Mouse (Mus musculus): ENCODE data around the gene Slc39a10. TPM values are rescaled to one million over a fixed set of nuclear protein-coding genes. Genes with fewer than 3 reads are reported as not detected.

Gene Slc39a10
- polyA plus RNA-seq, 1 experiment from 2014 or later = 62.5 TPM

DNA sequence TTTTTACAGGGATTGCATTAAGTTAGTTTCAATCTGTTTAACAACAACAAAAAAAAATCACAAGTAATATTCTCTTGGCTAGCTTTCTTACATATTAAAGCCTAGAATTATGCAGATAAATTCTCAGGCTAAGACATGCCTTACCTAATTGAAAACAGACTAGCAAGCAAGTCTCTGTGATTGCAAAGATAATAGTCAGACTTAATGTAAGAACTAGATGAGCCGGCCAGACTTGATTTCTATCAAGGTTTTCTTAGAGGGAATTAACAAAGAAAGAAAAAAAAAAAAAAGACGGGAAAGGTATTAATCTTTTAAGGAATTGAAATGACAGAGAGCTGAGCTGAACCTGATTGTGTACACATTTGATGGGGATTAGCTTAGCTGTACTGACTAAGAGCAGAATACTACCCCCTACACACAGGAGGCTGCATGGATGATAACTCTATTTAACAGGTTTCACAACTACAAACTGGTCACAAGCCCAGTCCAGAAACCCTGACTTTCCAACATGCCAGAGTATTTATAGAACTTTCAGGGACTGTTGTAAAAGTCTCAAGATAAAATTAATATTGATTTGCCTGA, 9.5 kb upstream of the Slc39a10 start:
- no peak overlapping the region for H3K27ac ChIP-seq (replicated peaks)
- no peak overlapping the region for H3K4me2 ChIP-seq
- no peak overlapping the region for H3K9ac ChIP-seq
- H3K36me3 ChIP-seq = no peaks in the 10 kb centered on the region
- no peaks in the 10 kb centered on the region for H3K27me3 ChIP-seq
- H3K9me3 ChIP-seq = no peaks in the 10 kb centered on the region
- no peaks in the 10 kb centered on the region for H3K4me1 ChIP-seq (replicated peaks)
- no peak for ATAC-seq (ENCODE audit: low read depth)
- 87% methylated on average over 2 of the region's 2 CpGs for WGBS
- H3K4me3 ChIP-seq = no peak overlapping the region

DNA sequence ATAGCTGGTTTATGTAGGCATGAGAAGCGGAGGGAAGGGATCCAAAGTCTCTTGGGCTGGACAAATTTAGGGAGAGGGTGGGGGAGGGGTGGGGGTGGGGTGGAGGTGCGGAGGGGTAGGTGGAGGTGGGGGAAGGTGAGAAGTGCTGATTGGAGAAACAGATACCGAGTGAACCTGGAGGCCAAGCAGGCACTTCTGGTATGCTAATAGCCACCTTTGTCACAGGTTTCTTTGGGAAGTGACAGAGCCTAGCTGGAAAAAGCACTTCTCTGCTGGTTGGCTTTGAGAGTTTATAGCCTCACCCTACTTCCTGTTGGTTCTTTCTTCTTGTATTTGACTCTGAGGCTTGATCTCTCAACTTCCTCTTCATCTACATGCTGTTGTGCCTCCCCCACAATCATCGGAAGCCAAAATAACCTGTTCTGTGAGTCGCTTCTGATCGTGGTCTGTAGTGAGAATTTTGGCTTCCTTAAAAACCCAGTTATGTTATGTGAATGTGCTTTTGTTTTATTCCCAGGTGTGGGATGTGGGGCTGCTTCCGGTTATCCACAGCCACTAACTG, 1.7 kb upstream of the Slc39a10 start:
- Histone ChIP-seq H3K4me1 (replicated peaks) (no peaks in the 10 kb centered on the region), H3K27me3 (no peaks in the 10 kb centered on the region), H3K27ac (replicated peaks) (no peak overlapping the region), H3K36me3 (no peaks in the 10 kb centered on the region), H3K4me2 (no peak overlapping the region), H3K9me3 (no peaks in the 10 kb centered on the region), H3K4me3 (no peak overlapping the region), H3K9ac (no peak overlapping the region)
- no peak for ATAC-seq (ENCODE audit: low read depth)
- WGBS = 27% methylated on average over 7 of the region's 7 CpGs

DNA sequence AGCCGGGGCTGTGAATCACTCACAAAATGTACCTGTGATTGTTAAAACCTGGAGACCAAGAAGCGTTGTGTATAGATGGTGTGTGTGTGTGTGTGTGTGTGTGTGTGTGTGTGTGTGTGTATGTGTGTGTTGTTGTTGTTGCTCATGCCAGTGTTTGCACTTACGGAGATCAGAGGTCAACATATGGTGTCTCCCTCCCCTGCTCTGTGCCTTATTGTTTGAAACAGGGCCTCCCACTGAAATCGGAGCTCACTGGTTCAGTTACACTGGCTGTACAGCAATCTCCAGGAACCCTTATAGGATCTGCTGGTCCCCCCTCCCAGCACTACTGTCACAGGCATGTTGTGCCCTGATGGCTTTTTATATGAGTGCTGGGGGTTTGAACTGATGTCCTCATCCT, 3.9 kb downstream of the Slc39a10 start:
- H3K36me3 ChIP-seq = no peaks in the 10 kb centered on the region
- H3K4me3 ChIP-seq = no peak overlapping the region
- no peak overlapping the region for H3K9ac ChIP-seq
- no peaks in the 10 kb centered on the region for H3K27me3 ChIP-seq
- no peak overlapping the region for H3K27ac ChIP-seq (replicated peaks)
- no peak overlapping the region for H3K4me2 ChIP-seq
- no peak for ATAC-seq (ENCODE audit: low read depth)
- no peaks in the 10 kb centered on the region for H3K9me3 ChIP-seq
- 55% methylated on average over 4 of the region's 4 CpGs for WGBS
- peaks cover 7% of the 10 kb centered on the region; the same call in 1 of the 2 replicates for H3K4me1 ChIP-seq (replicated peaks)

DNA sequence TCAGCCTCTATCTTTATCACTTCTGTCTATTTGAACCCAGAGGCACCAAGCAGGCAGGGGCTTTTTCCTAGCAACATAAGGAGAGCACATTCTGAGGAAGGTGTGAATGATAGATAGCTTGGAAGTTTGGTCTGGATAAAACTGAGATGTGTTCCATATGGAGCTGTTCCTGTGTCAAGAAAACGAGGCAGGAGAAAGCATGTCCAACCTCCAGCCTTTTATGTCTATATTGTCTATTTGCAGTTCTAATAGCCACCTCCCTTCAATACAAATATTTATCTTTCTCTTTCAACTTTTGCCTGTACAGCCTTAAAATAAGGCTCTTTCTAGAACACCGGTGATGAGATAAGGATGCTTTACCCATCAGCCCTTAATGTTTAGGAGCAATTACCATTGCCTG, 4.3 kb downstream of the Slc39a10 start:
- Histone ChIP-seq H3K36me3 (no peaks in the 10 kb centered on the region), H3K27me3 (no peaks in the 10 kb centered on the region), H3K9me3 (no peaks in the 10 kb centered on the region), H3K9ac (no peak overlapping the region), H3K4me3 (no peak overlapping the region), H3K4me2 (no peak overlapping the region), H3K27ac (replicated peaks) (no peak overlapping the region), H3K4me1 (replicated peaks) (peaks cover 7% of the 10 kb centered on the region; the same call in 1 of the 2 replicates)
- no peak for ATAC-seq (ENCODE audit: low read depth)
- WGBS = 40% methylated on average over 2 of the region's 2 CpGs

DNA sequence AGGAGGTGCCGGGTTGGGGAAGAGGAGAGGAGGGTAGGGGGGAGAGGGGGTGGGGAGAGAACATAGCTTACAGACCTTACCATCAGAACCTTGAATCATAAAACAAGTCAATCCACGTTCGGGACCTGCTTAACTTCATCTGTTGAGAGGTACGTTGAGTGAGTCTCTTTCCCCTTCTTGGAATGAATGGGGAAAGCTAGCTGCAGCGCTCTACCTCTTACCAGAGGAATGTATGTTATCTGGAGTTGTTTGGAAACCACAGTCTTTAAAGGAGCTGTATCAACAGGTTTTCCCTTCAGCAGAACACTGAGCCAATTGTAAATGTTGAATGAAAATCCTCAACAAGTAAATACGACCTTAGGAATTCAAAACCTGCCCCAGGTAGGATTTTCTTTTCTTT, 4.7 kb downstream of the Slc39a10 start:
- no peaks in the 10 kb centered on the region for H3K9me3 ChIP-seq
- peaks cover 7% of the 10 kb centered on the region; the same call in 1 of the 2 replicates for H3K4me1 ChIP-seq (replicated peaks)
- H3K4me2 ChIP-seq = no peak overlapping the region
- no peak for ATAC-seq (ENCODE audit: low read depth)
- no peak overlapping the region for H3K4me3 ChIP-seq
- H3K9ac ChIP-seq = no peak overlapping the region
- no peaks in the 10 kb centered on the region for H3K36me3 ChIP-seq
- no peaks in the 10 kb centered on the region for H3K27me3 ChIP-seq
- H3K27ac ChIP-seq (replicated peaks) = no peak overlapping the region
- WGBS = 18% methylated on average over 6 of the region's 6 CpGs

DNA sequence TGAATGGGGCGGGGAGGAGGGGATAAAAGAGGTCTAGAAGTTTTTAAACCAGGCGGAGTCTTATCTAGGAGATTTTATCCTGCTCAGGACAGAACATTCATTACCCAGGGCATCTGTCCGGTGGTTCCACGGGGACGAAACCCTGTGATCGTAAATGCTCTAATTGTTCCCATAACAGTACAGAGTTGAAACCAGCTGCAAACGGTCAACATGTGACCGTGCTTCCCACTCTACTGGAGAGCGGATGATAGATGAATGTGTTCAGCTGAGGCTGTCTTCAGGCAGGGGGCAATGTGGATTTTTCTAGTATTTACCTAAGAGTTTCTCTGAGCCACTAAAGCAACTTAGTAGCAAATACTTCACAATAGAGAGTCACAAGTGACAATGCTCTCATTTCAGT, 6.6 kb downstream of the Slc39a10 start:
- H3K4me1 ChIP-seq (replicated peaks) = peaks cover 7% of the 10 kb centered on the region; the same call in 1 of the 2 replicates
- ATAC-seq (ENCODE audit: low read depth) = no peak
- H3K36me3 ChIP-seq = no peaks in the 10 kb centered on the region
- H3K27me3 ChIP-seq = no peaks in the 10 kb centered on the region
- no peak overlapping the region for H3K4me2 ChIP-seq
- H3K27ac ChIP-seq (replicated peaks) = no peak overlapping the region
- no peak overlapping the region for H3K4me3 ChIP-seq
- 32% methylated on average over 9 of the region's 9 CpGs for WGBS
- no peaks in the 10 kb centered on the region for H3K9me3 ChIP-seq
- no peak overlapping the region for H3K9ac ChIP-seq

DNA sequence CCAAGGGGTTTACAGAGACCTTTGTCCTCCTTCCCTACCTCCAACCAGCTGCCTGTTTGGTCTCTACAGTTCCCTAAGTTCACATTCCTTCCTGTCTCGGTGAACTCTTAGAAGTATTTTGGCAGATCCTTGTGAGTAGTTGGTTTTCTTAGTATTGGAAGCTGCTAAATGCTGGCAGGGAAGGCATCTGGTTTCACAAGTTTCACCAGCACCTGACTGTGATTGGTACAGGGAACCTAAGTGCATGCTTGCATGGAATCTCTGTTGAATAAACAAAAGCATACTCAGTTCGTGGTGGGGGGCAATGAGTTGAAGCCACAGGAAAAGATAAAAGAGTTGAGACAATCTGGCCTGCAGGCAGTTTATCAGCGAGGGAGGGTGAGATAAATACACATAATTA, 7.4 kb downstream of the Slc39a10 start:
- no peaks in the 10 kb centered on the region for H3K27me3 ChIP-seq
- no peaks in the 10 kb centered on the region for H3K36me3 ChIP-seq
- no peaks in the 10 kb centered on the region for H3K9me3 ChIP-seq
- ATAC-seq (ENCODE audit: low read depth) = no peak
- no peak overlapping the region for H3K27ac ChIP-seq (replicated peaks)
- H3K4me3 ChIP-seq = no peak overlapping the region
- H3K9ac ChIP-seq = no peak overlapping the region
- 15% methylated on average over 3 of the region's 3 CpGs for WGBS
- no peak overlapping the region for H3K4me2 ChIP-seq
- peaks cover 7% of the 10 kb centered on the region; the same call in 1 of the 2 replicates for H3K4me1 ChIP-seq (replicated peaks)

DNA sequence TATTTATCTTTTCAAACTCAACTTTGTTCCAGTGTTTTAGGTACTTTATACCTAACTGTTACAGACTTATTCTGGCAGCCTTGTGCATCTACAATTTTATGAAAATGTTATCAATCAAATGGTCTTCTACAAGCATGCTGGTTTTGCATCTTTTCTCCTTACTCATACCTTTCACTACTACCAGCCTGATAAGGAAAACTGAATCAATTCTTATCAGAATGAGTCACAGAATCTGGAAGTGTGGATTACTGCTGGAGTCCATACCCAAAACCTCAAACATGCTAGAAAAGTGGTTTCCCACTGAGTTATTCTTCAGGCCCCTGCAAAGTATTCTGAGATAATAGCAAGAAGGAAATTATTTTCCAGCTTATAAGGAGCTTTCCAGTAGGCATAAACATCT, 12.7 kb downstream of the Slc39a10 start:
- no peak for ATAC-seq (ENCODE audit: low read depth)
- no peaks in the 10 kb centered on the region for H3K4me1 ChIP-seq (replicated peaks)
- H3K9ac ChIP-seq = no peak overlapping the region
- no peak overlapping the region for H3K4me3 ChIP-seq
- H3K27ac ChIP-seq (replicated peaks) = no peak overlapping the region
- no peaks in the 10 kb centered on the region for H3K27me3 ChIP-seq
- H3K4me2 ChIP-seq = no peak overlapping the region
- no peaks in the 10 kb centered on the region for H3K9me3 ChIP-seq
- no peaks in the 10 kb centered on the region for H3K36me3 ChIP-seq

DNA sequence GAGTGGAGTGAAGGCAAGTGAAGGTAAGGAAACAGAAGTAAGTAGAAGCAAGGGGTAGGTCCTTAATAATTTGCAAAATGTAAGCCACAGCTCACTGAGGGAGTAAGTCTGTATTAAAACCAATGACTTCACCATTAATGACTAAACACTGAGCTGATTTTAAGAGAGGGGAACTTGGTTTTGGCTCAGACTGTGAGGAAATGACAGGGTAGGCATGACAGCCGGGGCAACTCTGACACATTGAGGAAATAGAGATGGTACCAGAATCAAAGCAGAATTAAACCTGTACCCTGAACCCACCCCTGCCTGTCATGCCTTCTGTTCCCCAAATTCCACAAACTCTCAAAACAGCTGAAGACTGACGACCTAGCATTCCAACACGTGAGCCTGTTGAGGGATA, 18.9 kb downstream of the Slc39a10 start:
- WGBS = 82% methylated on average over 3 of the region's 3 CpGs
- no peaks in the 10 kb centered on the region for H3K9me3 ChIP-seq
- no peak for ATAC-seq (ENCODE audit: low read depth)
- no peaks in the 10 kb centered on the region for H3K36me3 ChIP-seq
- H3K27me3 ChIP-seq = no peaks in the 10 kb centered on the region
- H3K27ac ChIP-seq (replicated peaks) = no peak overlapping the region
- H3K4me3 ChIP-seq = no peak overlapping the region
- H3K9ac ChIP-seq = no peak overlapping the region
- H3K4me1 ChIP-seq (replicated peaks) = no peaks in the 10 kb centered on the region
- no peak overlapping the region for H3K4me2 ChIP-seq

DNA sequence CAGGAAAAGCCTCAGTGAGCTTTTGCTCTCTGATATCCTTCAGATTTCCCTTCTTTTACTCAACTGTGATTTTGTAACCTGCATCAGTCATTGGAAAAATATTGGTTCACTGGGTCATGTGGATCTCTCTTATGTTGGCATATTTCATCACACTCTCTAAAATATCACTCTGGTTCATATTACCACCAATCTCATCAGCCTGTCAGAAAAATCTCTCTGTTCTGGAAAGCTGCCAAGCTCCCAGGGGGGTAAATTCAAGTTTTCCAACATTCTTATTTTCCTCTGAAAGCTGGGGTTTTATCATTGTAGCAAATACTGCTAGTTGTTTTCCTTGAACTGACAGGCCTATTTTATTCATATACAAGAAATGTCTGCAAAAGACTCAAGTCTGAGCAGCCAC, 22.9 kb downstream of the Slc39a10 start:
- Histone ChIP-seq H3K4me2 (no peak overlapping the region), H3K9ac (no peak overlapping the region), H3K27ac (replicated peaks) (no peak overlapping the region), H3K36me3 (no peaks in the 10 kb centered on the region), H3K9me3 (no peaks in the 10 kb centered on the region), H3K27me3 (no peaks in the 10 kb centered on the region), H3K4me1 (replicated peaks) (no peaks in the 10 kb centered on the region), H3K4me3 (no peak overlapping the region)
- ATAC-seq (ENCODE audit: low read depth) = no peak

DNA sequence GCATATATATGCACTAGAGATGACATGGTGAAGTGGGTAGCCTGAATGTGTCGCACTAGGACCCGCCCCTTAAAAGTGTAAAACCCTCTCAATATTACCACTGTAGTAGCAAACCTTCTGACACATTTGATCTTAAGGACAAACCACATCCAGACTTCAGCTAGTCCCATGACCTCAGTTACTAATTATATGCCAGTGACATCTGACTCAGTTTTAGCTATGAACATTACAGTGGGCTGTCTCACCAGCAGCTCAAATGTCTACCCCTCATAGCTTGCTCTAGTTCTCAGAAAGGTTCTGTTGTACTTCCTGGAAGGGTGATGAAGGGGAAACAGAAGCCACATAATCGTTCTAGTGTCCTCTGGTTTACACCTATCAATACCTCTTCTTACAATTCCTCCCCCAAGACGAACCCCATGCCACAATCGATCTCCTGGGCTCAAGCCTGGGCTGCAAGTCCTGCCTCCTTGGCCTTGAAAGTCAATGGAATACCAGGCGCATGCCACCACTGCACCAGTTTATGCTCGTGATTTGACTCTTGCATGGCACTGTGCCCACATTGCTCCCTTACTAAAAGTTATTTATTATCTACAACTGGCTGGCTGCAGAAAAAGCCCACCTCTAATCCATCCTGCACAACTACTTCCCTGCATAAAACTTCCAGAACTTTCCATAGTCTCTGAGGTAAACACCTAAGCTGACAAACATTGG, 28.3 kb downstream of the Slc39a10 start:
- Histone ChIP-seq H3K27ac (replicated peaks) (no peak overlapping the region), H3K4me3 (no peak overlapping the region), H3K36me3 (no peaks in the 10 kb centered on the region), H3K4me2 (no peak overlapping the region), H3K4me1 (replicated peaks) (no peaks in the 10 kb centered on the region), H3K9me3 (no peaks in the 10 kb centered on the region), H3K27me3 (no peaks in the 10 kb centered on the region), H3K9ac (no peak overlapping the region)
- WGBS = 86% methylated on average over 7 of the region's 7 CpGs
- no peak for ATAC-seq (ENCODE audit: low read depth)

DNA sequence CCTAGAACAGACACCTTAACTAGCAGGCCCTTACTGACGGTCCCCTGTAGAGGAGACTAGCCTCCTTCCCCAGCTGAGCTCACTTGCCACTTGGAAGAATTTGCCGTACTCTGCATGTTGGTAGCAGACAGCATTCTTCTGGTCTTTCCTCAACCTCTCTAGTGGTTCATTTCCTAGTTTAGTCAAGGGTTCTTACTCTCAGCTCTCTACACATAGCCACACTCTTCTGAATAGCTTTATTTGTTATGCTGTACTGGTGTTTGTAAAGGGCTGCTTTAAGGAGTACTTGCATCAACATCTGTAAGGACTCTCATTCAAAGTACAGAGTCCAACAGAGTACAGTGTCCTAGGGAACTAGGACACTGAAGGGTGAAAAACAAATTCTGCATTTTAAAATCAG, 29.2 kb downstream of the Slc39a10 start:
- Histone ChIP-seq H3K27ac (replicated peaks) (no peak overlapping the region), H3K27me3 (no peaks in the 10 kb centered on the region), H3K4me3 (no peak overlapping the region), H3K4me2 (no peak overlapping the region), H3K9me3 (no peaks in the 10 kb centered on the region), H3K9ac (no peak overlapping the region), H3K36me3 (no peaks in the 10 kb centered on the region), H3K4me1 (replicated peaks) (no peaks in the 10 kb centered on the region)
- 93% methylated on average over 2 of the region's 2 CpGs for WGBS
- ATAC-seq (ENCODE audit: low read depth) = no peak

DNA sequence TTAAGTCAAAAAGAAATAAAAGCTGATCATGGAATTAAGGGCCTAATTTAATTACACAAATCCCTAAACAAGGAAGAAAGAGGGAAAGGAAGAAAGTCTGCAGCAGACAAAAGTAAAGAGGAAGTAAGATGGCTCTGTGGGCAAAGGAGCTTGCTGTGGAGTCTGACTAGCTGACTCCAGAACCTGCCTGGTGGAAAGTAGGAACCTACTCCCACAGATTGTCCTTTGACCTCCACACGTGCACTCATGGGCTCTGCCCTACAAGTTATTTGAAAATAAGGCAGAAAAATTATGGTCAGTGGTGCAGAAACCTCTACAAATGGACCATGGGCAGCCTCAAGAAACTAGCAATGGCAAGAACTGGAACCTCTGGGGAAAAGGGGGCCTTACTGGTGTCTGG, 32.6 kb downstream of the Slc39a10 start:
- H3K27me3 ChIP-seq = no peaks in the 10 kb centered on the region
- ATAC-seq (ENCODE audit: low read depth) = no peak
- WGBS = 79% methylated on average over 1 of the region's 1 CpGs

More for the DNA sequence above, 32.6 kb downstream of the Slc39a10 start:
- H3K9ac ChIP-seq = no peak overlapping the region
- no peaks in the 10 kb centered on the region for H3K9me3 ChIP-seq
- H3K4me2 ChIP-seq = no peak overlapping the region
- H3K4me3 ChIP-seq = no peak overlapping the region
- H3K27ac ChIP-seq (replicated peaks) = no peak overlapping the region
- no peaks in the 10 kb centered on the region for H3K4me1 ChIP-seq (replicated peaks)
- no peaks in the 10 kb centered on the region for H3K36me3 ChIP-seq
